Mouse (Mus musculus): ENCODE measurements at regions not wholly inside any gene's neighbourhood (a gene's known extent, or its start where the extent isn't known, plus 50 kb on each side); places are given as distances from the start of the nearest gene placed in this dataset.
"Not testable (repeated sequence)": the region's sequence is repeated elsewhere in the genome, so short reads cannot be mapped to it uniquely, and the experiment has no call there.

- DNase-seq (ENCODE audit: low spot score): no peak
Observed at GRCm38 (mm10) chr4:7921503-7921902, 317.3 kb downstream of the Car8 start.

DNA sequence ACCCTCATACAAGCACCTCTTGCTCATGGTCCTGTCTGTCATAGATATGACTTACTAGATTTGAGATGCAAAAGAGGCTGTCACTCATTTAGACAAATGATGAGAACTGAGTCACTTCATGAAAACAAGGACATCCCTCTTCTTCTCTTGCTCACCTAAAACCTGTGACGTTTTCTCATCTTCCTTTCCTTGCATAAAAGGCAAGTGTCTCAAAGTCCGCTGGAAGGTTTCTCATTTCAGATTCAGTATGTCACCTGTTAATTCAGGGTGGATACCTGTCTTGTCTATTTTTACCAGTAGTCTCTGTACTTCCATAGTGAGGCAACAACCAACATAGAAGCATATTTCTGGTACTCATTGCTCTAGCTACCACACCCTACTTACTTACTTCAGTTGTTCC lies 325.6 kb downstream of the Car8 start:
- no peak for DNase-seq (ENCODE audit: low spot score)

GRCm38 (mm10) chr4:7912675-7913074 lies 326.2 kb downstream of the Car8 start:
- no peak for DNase-seq (ENCODE audit: low spot score)

DNA sequence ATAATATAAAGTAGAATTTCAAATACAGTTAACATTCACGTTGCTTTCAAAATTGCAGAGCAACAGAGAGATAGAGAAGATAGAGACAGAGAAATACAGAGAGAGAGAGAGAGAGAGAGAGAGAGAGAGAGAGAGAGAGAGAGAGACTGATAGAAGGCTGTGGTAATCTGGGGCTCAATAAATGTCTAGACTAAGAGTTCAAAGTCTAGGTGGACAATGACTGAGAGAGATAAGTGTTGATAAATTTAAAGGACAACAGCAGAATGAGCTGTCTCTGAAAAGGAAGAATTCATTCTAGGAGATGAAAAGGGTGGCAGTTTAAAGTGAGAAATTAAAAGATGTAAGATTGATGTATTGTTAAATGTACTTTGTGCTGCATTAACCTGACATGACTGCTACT lies 335.7 kb downstream of the Car8 start:
- DNase-seq (ENCODE audit: low spot score): no peak

- DNase-seq (ENCODE audit: low spot score): no peak
Observed at GRCm38 (mm10) chr4:7894914-7895313, 343.9 kb downstream of the Car8 start.

- no peak for DNase-seq (ENCODE audit: low spot score)
Observed at GRCm38 (mm10) chr4:7891128-7891527, 347.7 kb downstream of the Car8 start.

GRCm38 (mm10) chr4:7854518-7854917 lies 384.3 kb downstream of the Car8 start:
- DNase-seq (ENCODE audit: low spot score): no peak

- DNase-seq (ENCODE audit: low spot score): peak; percentile 47
Observed at GRCm38 (mm10) chr4:7853121-7853782, 385.6 kb downstream of the Car8 start.

- DNase-seq (ENCODE audit: low spot score): no peak
Observed at GRCm38 (mm10) chr4:7852006-7852615, 386.7 kb downstream of the Car8 start.

- DNase-seq (ENCODE audit: low spot score): no peak
Observed at GRCm38 (mm10) chr4:7847411-7847810, 391.4 kb downstream of the Car8 start.

DNA sequence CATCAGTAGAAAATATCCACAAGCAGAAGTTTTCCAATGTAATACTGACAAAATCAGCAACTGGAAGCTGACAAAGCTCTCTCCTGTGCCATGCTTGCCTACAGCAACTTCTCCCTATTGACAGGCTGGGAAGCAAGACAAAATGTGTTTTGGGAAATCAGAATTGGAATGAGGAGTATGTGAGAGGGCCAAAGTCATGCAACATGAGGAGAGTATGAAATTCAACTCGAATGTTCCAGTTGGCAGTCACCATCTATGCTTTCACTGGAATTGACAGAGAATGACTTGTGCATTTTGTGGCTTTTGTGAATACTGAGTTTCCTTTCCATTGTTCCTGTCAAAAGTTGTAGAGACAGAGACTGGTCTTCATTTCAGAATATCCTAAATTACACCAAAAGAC lies 409.7 kb downstream of the Car8 start:
- DNase-seq (ENCODE audit: low spot score): no peak

DNA sequence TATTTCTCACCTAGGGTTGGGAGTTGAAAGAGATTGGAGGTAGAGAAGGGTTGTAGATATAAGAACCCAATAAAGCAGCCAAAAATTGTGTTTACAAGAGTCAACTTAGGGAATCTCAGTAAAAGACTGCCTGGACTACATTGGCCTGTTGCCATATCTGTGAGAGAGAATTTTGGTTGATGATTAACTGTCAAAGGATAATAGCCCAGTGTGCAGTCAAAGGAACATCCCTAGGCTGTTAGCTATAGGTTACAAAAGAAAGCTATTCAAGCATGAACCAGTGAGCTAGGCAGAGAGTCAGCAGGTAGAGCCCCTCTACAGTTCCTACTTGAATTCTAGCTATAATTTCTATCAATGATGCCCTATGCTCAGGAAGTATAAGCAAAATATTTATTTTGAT lies 419.0 kb downstream of the Car8 start:
- no peak for DNase-seq (ENCODE audit: low spot score)

- DNase-seq (ENCODE audit: low spot score): not testable (repeated sequence)
Observed at GRCm38 (mm10) chr4:7777761-7778160, 461.1 kb downstream of the Car8 start.

DNA sequence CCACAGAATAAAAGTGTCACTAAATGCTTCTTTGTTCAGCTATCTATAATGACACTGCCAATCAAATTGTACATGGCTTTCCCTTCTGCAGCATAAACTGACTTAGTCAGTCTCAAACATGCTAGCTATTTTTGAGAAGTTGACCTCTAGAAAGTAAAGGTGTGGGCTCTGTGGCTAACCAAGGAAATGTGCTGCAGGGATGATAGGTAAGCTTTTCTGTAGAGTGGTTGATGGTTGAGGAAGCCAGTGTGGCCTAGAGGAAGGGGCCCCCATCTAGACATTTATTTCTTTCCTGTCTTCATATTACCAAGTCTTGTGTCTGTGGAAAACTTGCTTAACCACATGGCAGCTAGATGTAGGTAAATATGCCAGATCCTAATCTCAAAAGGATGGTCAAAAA lies 483.4 kb downstream of the Car8 start:
- no peak for DNase-seq (ENCODE audit: low spot score)

DNA sequence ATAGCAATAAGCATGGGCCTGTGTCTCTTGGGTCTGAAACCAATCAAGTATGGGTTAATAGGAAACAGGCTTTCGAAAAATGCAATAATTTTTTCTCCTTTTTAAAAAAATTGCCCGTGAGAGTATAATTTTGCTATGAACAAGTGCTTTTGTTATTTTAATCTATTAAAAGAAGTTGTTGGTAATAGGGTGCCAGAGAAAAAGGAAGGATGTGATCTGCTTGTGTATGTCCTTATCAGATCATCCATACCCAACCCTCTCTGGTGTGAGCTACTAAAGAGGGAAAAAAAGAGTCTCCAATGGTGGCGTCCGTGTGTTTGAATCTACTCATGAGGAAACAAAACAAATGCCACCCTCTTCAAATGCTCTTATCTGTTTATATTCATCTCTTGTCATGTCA lies 484.9 kb downstream of the Car8 start:
- DNase-seq (ENCODE audit: low spot score): no peak

- no peak for DNase-seq (ENCODE audit: low spot score)
Observed at GRCm38 (mm10) chr4:7751208-7751607, 487.6 kb downstream of the Car8 start.

DNA sequence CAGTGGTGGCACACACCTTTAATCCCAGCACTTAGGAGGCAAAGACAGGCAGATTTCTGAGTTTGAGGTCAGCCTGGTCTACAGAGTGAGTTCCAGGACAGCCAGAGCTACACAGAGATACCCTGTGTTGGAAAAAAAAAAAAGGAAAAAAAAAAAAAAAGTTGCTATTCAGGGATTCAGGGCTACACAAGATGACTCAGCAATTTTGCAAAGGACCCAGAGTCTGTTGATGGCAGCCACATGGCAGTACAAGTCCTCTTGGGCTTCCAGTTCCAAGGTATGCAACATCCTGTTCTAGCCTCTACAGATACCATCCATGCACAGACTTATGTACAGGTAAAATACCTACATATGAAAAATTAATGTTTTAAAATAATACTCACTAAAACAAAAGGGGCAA lies 515.9 kb downstream of the Car8 start:
- no peak for DNase-seq (ENCODE audit: low spot score)

- no peak for DNase-seq (ENCODE audit: low spot score)
Observed at GRCm38 (mm10) chr4:7688516-7688915, 550.3 kb downstream of the Car8 start.

DNA sequence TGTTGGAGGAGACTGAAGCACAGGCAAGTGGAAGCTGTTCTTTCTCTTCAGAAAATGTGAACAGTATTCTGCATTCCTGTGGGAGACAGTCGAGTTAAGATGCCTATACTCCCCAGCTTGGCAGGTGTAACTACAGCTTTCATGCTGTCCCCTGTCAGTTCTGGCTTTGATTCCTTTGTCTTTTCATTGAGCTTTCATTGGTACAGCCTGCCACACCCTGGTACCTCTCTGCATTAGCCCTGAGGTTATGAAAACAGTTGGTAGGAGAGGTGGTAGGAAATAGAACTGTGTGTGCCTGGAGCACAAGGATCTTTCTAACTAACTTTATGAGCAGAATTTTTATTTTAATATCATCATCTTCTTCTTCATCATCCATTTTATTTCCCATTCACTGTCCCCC lies 551.6 kb downstream of the Car8 start:
- no peak for DNase-seq (ENCODE audit: low spot score)

- no peak for DNase-seq (ENCODE audit: low spot score)
Observed at GRCm38 (mm10) chr4:7670795-7671105, 568.1 kb downstream of the Car8 start.

GRCm38 (mm10) chr4:7669992-7670794 lies 568.6 kb downstream of the Car8 start:
- DNase-seq (ENCODE audit: low spot score): no peak

- no peak for DNase-seq (ENCODE audit: low spot score)
Observed at GRCm38 (mm10) chr4:7666935-7667594, 571.8 kb downstream of the Car8 start.
